Mouse (Mus musculus): Measurements from ENCODE around the gene Ifna13. TPM values are rescaled to one million over a fixed set of nuclear protein-coding genes. Genes with fewer than 3 reads are reported as not detected.

Ifna13 gene
- not detected in 2 replicates for polyA plus RNA-seq (2015; fragmentation: Nextera tagmentation; extraction: Ambion mirVana)

DNA sequence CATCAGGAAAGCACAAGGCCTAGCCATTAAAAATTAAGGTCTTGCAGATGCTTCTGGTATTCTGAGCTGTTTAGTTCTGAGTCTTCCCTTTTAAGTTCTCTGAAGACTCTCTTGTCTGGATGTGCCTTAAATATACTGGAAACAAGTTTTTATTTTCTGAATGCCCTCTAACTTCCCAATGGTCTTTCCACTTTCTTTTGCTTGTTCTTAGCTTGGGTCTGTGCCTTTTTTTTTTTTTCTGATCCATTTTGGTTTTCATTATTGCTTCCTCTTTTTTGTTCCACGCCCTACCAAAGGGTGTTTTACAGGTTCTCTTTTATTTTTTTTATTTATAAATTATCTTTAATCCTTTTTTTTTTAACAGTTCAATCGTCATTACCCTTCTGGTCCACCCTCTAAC, at the start of gene Ifna13:
Ifna13 (minus strand) TSS at position 101 of the 400 bp plus-strand sequence.

DNA sequence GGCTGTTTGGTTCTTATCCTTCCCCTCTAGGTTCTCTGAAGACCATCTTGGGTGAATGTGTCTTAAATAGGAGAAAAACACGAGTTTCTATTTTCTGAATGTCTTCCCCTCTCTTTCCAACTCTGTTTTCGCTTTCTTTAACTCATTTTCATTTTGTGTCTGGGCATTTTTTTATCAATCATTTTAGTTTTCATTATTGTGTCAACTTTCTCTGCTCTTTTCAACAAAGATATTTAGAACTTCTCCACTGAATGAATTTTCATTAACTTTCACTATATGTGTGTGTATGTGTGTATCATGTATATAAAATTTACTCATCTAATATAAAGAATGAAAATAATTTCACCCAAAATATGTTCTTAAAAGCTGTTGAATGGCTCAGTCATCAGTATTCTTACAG, 47.0 kb upstream of the Ifna13 start, which contains the start of gene Ifnab:
Ifnab (minus strand) TSS at position 101 of the 400 bp plus-strand sequence.

DNA sequence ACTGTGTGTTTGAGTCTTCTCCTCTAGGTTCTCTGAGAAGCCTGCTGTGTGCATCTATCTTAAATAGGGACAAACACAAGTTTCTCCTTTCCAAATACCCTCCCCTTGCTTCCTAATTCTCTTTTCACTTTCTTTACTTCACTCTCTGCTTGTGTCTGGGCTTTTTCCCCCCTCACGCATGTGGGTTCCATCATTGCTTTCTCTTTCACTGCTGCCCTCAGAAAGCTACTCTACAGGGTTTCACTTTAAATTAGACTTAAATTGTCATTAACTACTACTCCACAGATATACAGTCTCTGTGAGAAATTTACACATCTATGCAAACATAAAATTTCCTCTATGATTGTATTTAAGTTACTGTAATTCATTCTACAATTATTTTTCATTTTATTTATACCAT, 39.6 kb upstream of the Ifna13 start, which contains the start of gene Ifna2:
Ifna2 (minus strand) TSS at position 101 of the 400 bp plus-strand sequence.

DNA sequence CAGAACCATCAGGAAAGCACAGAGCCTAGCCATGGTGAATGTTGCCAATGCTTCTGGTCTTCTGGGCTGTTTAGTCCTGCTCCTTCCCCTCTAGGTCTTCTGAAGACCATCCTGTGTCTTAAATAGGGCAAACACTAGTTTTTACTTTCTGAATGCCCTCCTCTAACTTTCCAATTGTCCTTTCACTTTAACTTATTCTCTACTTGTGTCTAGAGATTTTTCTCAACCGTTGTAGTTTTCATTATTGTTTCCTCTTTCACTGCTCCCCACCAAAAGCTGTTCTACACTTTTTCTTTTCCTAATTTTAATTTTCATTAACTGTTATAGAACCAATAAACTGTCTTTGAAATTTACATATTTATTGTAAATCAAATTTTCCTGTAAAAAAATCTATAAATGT, 32.6 kb upstream of the Ifna13 start, which contains the start of gene Ifna16:
Ifna16 (minus strand) TSS at position 101 of the 400 bp plus-strand sequence.

DNA sequence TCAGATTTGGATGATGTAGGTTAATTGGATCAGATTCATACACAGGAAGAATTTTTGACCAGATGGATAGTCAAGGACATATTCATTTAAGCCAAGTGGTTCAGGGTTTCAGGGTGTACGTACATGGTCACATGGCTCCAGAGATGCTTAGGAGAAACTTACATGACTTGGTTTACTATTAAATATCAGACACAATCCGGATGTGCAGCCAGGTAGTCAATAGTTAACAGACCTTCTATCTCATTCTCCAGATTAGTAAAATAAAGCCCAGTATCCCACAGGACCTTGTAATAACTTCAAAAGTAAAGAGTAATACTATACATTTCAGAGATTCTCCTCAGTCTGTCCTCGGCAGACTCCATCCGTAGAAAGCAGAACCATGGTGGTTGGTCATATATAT, 9.9 kb downstream of the Ifna13 start, which contains the start of gene C87499:
C87499 (minus strand) TSS at position 101 of the 400 bp plus-strand sequence.

DNA sequence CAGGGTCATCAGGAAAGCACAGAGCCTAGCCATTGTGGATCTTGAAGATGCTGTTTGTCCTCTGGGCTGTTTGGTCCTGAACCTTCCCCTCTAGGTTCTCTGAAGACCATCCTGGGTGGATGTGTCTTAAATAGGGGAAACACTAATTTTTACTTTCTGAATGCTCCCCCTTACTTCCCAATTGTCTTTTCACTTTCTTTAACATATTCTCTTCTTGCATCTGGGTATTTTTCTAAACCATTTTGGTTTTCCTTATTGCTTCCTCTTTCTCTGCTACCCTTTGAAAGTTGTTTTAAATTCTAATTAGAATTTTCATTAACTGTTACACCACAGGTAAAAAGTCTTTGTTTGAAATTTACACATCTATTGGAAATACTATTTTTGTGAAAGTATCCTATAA, 41.0 kb downstream of the Ifna13 start, which contains the start of gene Ifna12:
Ifna12 (minus strand) TSS at position 101 of the 400 bp plus-strand sequence.

Other genes starting within 250 kb of the Ifna13 start
- 8.6 and 9.4 TPM in 2 replicates for gene Hacd4, start 205.5 kb downstream of the Ifna13 start, polyA plus RNA-seq (2015; fragmentation: Nextera tagmentation; extraction: Ambion mirVana)
- gene Ifnb1, start 121.7 kb downstream of the Ifna13 start, polyA plus RNA-seq (2015; fragmentation: Nextera tagmentation; extraction: Ambion mirVana), result not detected in 2 replicates
- gene Ifna15, start 86.2 kb downstream of the Ifna13 start, polyA plus RNA-seq (2015; fragmentation: Nextera tagmentation; extraction: Ambion mirVana), result not detected in 2 replicates
- not detected in 2 replicates for gene Ifna14, start 72.7 kb downstream of the Ifna13 start, polyA plus RNA-seq (2015; fragmentation: Nextera tagmentation; extraction: Ambion mirVana)
- gene Ifna9, start 52.1 kb downstream of the Ifna13 start, polyA plus RNA-seq (2015; fragmentation: Nextera tagmentation; extraction: Ambion mirVana), result not detected in 2 replicates
- not detected in 2 replicates for gene Ifna12, start 41.1 kb downstream of the Ifna13 start, polyA plus RNA-seq (2015; fragmentation: Nextera tagmentation; extraction: Ambion mirVana)
- gene C87499, start 10.0 kb downstream of the Ifna13 start, polyA plus RNA-seq (2015; fragmentation: Nextera tagmentation; extraction: Ambion mirVana), result not detected in 2 replicates
- not detected in 2 replicates for gene Ifna16, start 32.5 kb upstream of the Ifna13 start, polyA plus RNA-seq (2015; fragmentation: Nextera tagmentation; extraction: Ambion mirVana)
- gene Ifna2, start 39.5 kb upstream of the Ifna13 start, polyA plus RNA-seq (2015; fragmentation: Nextera tagmentation; extraction: Ambion mirVana), result not detected in 2 replicates
- gene Ifnab, start 46.9 kb upstream of the Ifna13 start, polyA plus RNA-seq (2015; fragmentation: Nextera tagmentation; extraction: Ambion mirVana), result not detected in 2 replicates
- gene Gm26566, start 77.3 kb upstream of the Ifna13 start, polyA plus RNA-seq (2015; fragmentation: Nextera tagmentation; extraction: Ambion mirVana), result 0.43 and 0.80 TPM in 2 replicates
- 46.9 and 55.5 TPM in 2 replicates for gene Klhl9, start 78.0 kb upstream of the Ifna13 start, polyA plus RNA-seq (2015; fragmentation: Nextera tagmentation; extraction: Ambion mirVana)
- not detected in 2 replicates for gene Gm13271, start 110.4 kb upstream of the Ifna13 start, polyA plus RNA-seq (2015; fragmentation: Nextera tagmentation; extraction: Ambion mirVana)
- 0.28 TPM in 1 of 2 replicates, not detected in the other for gene Gm13283, start 115.7 kb upstream of the Ifna13 start, polyA plus RNA-seq (2015; fragmentation: Nextera tagmentation; extraction: Ambion mirVana)
- gene Gm13290, start 129.4 kb upstream of the Ifna13 start, polyA plus RNA-seq (2015; fragmentation: Nextera tagmentation; extraction: Ambion mirVana), result 0.35 TPM in 1 of 2 replicates, not detected in the other
- not detected in 2 replicates for gene Gm13289, start 132.5 kb upstream of the Ifna13 start, polyA plus RNA-seq (2015; fragmentation: Nextera tagmentation; extraction: Ambion mirVana)
- gene Gm13272, start 135.4 kb upstream of the Ifna13 start, polyA plus RNA-seq (2015; fragmentation: Nextera tagmentation; extraction: Ambion mirVana), result not detected in 2 replicates
- not detected in 2 replicates for gene Ifnz, start 137.7 kb upstream of the Ifna13 start, polyA plus RNA-seq (2015; fragmentation: Nextera tagmentation; extraction: Ambion mirVana)
- not detected in 2 replicates for gene Gm13276, start 141.2 kb upstream of the Ifna13 start, polyA plus RNA-seq (2015; fragmentation: Nextera tagmentation; extraction: Ambion mirVana)
- not detected in 2 replicates for gene Gm13277, start 144.2 kb upstream of the Ifna13 start, polyA plus RNA-seq (2015; fragmentation: Nextera tagmentation; extraction: Ambion mirVana)
- gene Gm13278, start 147.1 kb upstream of the Ifna13 start, polyA plus RNA-seq (2015; fragmentation: Nextera tagmentation; extraction: Ambion mirVana), result not detected in 2 replicates
- not detected in 2 replicates for gene Gm13275, start 150.0 kb upstream of the Ifna13 start, polyA plus RNA-seq (2015; fragmentation: Nextera tagmentation; extraction: Ambion mirVana)
- gene Gm13279, start 152.9 kb upstream of the Ifna13 start, polyA plus RNA-seq (2015; fragmentation: Nextera tagmentation; extraction: Ambion mirVana), result not detected in 2 replicates
- 0.70 and 1.2 TPM in 2 replicates for gene Gm13285, start 155.2 kb upstream of the Ifna13 start, polyA plus RNA-seq (2015; fragmentation: Nextera tagmentation; extraction: Ambion mirVana)
- gene Gm13287, start 158.8 kb upstream of the Ifna13 start, polyA plus RNA-seq (2015; fragmentation: Nextera tagmentation; extraction: Ambion mirVana), result not detected in 2 replicates
- not detected in 2 replicates for gene Gm13288, start 161.1 kb upstream of the Ifna13 start, polyA plus RNA-seq (2015; fragmentation: Nextera tagmentation; extraction: Ambion mirVana)
- not detected in 2 replicates for gene Ifna7, start 171.8 kb upstream of the Ifna13 start, polyA plus RNA-seq (2015; fragmentation: Nextera tagmentation; extraction: Ambion mirVana)
- gene Ifna11, start 175.5 kb upstream of the Ifna13 start, polyA plus RNA-seq (2015; fragmentation: Nextera tagmentation; extraction: Ambion mirVana), result not detected in 2 replicates
- gene Ifna6, start 183.0 kb upstream of the Ifna13 start, polyA plus RNA-seq (2015; fragmentation: Nextera tagmentation; extraction: Ambion mirVana), result not detected in 2 replicates
- gene Ifna5, start 191.1 kb upstream of the Ifna13 start, polyA plus RNA-seq (2015; fragmentation: Nextera tagmentation; extraction: Ambion mirVana), result not detected in 2 replicates
- gene Ifna4, start 197.4 kb upstream of the Ifna13 start, polyA plus RNA-seq (2015; fragmentation: Nextera tagmentation; extraction: Ambion mirVana), result not detected in 2 replicates
- not detected in 2 replicates for gene Ifna1, start 205.6 kb upstream of the Ifna13 start, polyA plus RNA-seq (2015; fragmentation: Nextera tagmentation; extraction: Ambion mirVana)
- not detected in 2 replicates for gene Ifne, start 235.7 kb upstream of the Ifna13 start, polyA plus RNA-seq (2015; fragmentation: Nextera tagmentation; extraction: Ambion mirVana)

Measured in adrenal gland, postnatal 0 days (tissue).